Mouse (Mus musculus) monocyte, adult 2 months (primary cell): ENCODE data around the gene Cyp1b1.

Experiments
- DNase-seq, 2 experiments: peaks; one replicate each; pipeline ENCODE4 v3.0.0; 2022; ENCODE audit warnings: low spot score in 2 of 2, low read depth in 1 of 2

Cyp1b1 gene

DNA sequence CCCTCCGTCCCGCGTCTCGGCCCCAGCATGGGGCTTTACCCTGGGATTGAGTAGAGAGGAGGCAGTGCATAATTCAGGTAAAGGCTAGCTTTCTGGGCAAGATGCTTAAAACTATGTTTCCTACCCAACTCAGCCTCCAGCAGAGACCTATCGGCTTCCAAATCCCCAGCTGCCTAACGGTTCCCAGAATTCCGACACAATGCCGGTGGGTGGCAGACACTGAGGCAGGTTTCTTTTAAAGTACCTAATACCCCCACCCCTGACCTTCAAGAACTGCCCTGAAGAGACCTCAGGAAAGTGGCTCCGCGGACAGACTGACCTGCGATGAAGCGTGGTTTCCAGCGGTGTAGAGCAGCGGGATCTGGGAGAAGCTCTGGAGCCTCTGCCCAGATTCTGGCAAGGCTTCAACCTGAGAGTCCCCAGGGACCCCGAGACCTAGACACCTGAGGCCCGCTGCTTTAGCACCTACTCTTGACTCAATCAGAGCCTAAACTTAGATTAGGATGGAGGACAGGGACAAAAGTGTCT, 429 bp downstream of the Cyp1b1 start:
- no peak for DNase-seq

DNA sequence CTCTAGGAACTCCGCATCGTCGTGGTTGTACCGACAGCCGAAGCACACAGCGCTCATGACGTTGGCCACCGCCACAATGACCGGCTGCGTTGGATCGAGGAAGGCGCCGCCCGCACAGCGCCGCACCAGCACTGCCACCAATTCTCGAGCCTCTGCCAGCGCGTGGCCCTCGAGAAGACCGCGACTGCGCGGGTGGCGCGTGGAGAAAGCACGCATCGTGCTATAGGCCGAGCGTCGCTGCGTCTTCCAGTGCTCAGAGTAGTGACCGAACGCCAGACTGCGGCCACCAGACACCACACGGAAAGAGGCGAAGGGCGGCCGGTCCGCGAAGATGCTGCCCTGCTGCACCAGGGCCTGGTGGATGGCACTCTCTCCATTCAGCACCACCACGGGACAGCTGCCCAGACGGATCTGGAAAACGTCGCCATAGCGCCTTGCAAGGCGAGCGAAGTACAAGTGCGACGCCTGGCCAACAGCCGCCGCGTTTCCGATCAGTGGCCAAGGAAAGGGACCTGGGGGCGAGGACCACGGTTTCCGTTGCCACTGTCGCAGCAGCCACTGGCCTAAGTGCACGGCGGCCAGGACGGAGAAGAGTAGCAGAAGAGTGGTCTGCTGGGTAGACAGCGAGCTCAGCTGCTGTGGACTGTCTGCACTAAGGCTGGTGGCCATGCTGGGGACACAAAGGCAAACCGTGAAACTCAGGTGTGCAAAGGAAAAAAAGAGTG, 1.1 kb downstream of the Cyp1b1 start:
- no peak for DNase-seq

DNA sequence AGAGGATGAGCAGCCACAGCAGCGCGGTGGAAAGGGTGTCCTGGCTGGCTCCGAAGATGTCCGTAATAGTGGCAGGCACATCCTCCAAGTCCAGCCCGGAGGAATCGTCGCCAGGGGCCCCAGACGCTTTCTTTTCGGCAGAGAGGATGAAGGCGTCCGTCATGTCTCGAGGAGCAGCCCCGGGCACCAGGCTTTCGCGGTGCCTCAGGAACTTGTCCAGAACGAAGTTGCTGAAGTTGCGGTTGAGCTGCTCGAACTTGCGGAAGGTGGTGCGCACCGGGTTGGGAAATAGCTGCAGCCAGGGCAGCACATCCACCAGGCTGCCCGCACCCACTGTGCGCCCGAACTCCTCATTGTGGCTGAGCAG, 1.6 kb downstream of the Cyp1b1 start:
- DNase-seq: no peak

DNA sequence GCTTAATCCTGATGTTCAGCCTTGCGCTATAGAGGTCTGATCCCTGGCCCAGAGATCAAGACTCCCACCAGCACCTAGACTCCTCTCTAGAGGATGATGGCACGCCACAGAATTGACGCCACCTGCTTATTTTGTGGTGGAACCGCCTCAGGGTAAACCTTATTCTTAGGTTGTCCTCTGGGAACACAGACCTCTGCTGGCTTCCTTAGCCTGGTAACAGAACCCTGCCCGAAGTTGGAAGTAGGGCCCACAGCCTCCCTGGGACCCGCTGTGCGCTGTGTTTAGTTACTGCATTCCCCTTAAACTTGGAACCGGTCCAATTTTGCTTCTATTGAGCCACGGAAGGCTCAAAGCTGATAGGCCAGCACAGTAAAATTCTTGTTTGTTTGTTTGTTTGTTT, 2.3 kb downstream of the Cyp1b1 start:
- DNase-seq: no peak

DNA sequence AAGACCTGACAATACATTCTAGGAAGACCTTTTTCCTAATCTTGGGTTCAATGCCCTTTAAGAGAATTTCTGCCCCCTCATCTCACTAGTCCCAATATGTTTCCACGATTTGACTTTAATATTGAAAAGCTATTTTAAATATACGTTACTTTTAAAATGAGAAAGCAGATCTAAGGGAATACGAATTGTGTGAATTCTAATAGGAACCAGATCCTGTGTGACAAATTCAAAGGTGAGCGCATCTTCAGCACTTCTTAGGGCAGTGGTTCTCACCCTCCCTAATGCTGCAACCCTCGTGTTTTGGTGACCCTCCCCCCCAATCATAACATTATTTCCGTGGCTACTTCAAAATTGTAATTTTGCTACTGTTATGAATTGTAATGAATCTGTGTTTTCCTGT, 2.9 kb downstream of the Cyp1b1 start:
- no peak for DNase-seq

DNA sequence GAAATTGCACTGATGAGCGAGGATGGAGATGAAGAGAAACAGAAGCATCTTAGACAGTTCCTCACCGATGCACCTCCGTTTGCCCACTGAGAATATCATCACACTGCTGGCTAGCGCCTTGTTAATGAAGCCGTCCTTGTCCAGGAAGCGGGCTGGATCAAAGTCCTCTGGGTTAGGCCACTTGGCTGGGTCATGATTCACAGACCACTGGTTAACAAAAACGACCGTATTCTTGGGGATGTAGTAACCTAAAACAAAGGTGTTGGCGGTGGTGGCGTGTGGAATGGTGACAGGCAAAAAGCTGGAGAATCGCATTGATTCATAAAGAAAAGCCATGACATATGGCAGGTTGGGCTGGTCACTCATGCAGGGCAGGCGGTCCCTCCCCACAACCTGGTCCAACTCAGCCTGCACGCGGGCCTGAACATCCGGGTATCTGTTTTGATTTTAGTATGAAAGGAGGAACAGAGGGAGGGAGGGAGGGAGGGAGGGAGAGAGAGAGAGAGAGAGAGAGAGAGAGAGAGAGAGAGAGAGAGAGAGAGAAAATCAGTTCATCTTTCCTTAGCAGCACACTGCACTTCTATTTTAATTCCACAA, 4.5 kb downstream of the Cyp1b1 start:
- DNase-seq: no peak

DNA sequence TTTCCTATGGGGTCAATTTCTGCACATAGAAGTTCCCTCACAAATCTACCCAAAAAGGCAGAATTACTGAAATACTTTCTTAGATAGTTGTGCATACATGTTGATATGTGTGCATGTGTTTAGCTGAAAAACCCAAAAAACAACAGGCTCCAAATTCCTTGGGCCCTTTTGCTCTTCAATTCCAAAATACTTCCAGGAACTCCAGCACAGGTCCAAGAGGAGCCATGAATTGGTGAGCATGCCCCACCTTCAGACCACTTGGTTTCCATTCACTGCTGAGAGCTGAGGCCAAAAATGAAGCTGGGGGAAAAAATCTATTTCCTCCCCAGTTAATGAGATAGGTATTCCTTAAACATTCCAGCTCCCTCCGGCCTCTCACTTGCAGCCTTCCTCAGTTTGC, 5.1 kb downstream of the Cyp1b1 start:
- DNase-seq: no peak

DNA sequence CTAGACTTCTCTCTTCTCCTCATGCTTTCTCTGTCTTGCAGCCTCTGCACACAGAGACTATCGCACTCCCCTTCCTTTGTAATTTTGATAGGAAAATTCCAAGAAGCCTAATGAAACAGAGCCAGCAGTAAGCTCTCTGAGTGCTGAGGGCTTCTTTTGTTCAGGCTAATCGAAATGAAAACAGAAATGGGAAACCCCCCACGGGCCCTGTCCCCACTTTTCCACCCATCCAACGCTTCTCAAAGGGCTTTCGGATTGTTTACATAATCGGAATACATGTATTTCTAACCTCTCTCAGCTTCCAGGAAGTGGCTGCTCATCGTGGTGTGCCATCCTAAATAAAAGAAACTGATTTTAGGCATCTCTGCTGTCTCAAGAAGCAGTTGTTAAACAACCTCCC, 6.7 kb downstream of the Cyp1b1 start:
- DNase-seq: no peak

DNA sequence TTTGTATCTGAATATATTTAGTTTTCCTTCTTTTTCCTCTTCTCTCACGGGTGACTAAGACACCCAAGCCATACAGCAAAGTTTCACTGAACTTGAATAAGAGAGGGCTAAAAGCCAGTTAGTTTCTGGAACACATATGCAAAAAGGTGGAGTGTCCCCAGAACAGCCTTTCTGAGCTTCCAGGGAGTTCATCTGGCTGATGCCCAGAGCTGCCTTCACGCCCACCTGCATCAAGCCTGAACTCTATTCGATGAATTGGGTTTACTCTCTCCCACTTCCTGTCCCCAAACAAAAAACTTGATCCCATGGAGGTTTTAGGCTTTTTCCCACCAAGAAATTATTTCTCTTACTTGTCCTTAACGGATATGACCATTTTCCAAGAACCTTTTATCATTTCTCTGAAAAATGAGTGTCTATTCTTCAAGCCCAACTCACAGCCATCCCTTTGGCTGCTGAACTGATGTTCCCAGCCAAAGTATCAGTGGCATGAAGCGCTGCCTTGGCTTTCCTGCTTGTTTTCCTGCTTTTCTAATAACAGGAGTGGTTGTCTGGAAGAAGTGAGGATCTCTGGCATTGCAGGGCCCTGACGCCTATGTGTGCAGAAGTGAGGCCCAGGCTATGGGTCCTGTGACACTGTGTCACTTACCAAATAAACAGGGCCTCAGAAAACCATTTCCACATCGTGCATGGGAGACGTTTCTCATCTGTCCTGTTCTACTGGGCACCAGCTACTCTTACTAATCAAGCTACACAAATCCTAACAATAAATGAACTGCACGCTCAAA, 9.0 kb downstream of the Cyp1b1 start:
- no peak for DNase-seq

DNA sequence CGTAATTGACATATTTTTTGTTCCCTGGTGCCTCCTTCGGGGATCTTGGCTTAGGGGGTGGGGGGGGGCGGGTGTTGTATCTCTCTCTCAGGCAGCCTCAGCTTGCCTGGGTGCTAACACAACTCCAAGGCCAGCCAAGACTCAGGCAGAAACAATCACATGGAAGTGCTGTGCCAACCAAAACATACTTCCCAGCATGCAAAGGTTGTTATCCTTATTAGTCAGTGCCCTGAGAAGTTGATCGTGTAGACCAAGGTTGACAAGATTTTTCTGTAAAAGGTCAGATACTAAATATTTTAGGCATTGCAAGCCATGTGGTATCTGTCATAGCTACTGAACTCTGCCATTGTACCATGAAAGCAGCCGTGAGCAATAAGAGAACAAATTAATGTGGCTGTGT, 14.0 kb downstream of the Cyp1b1 start:
- no peak for DNase-seq

DNA sequence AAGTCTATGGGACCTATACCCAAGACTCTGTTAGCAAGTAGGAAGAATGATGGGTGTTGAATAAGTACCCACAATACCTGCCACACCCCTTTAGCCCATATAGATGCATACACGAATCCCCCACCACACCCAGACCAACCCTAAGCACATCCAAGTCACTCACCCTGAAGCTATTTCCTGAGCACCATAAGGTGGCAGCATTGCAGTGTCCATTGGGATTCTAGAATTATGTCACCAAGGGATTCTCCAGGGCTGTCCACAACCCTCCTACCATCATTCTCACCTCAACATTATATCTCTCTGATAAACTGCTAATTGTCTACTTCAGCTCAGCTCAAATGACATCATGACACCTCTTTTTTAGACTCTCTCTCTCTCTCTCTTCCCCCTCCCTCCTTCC, 15.7 kb downstream of the Cyp1b1 start:
- DNase-seq: no peak

DNA sequence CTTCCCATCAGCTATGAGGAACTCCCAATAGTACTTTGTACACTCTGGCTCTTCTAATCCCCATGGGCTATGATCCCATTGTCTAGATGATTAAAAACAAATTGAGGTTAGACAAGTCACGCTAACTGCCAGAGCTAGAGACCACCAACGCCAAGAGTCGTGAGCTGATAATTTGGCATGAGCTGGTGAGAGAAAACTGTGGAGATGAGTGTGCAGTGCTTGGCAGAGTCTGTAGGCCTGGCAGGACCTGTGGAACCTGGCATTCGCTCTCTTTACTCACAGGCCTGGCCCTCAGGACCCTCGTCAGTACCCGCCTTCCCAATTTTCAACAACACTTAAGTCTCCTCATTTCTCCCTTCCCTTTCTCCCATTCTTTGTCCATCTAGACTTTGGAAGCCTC, 19.3 kb downstream of the Cyp1b1 start:
- DNase-seq: no peak

DNA sequence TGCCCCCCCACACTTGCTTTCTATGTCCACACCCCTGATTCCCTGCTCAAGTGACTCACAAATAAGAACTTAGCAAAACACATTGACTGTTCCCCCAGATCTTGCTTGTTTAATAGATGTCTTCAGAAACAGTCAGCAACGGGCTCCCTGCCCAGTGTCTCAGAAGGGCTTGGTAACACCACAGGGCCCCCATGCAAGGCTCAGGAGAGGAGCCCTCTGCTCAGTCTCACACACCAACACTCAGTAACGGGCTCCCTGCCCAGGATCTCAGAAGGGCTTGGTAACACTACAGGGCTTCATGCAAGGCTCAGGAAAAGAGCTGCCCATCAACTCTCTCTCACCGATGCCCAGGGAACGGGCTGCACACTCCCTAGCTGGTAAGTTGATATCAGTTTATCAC, 19.8 kb downstream of the Cyp1b1 start:
- DNase-seq: no peak

DNA sequence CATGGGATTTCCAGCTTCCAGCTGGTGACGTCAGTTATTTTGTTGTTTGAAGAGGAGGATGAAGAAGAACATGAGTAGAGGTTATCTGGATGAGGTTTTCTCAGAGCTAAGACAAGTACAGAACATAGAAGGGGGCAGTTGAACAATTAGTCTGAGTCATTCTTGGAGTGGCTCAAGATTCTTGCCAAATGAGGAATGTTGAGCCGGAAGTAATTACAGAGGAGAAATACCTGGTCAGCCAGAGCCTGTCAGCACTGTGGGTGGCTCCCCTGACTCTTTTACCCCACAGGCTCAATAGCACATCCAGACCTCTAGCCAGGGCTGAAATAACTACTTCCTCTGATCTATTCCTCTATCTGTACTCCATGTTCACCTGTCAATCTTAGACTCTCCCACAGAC, 44.0 kb downstream of the Cyp1b1 start:
- no peak for DNase-seq

DNA sequence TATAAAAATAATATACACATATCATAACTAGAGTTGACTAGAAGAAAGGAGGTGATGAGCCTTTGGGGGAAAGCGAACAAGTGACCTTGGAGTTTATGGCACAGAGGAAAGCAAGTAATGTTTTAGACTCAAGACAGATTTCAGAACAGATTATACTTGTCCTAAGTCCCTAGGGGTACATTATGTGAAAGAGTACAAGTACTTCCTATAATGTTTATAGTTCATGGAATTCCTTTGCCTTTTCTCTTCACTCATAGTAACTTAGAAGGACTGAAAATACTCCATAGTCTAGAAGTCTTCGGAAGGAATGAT, 50.8 kb downstream of the Cyp1b1 start:
- DNase-seq: no peak

DNA sequence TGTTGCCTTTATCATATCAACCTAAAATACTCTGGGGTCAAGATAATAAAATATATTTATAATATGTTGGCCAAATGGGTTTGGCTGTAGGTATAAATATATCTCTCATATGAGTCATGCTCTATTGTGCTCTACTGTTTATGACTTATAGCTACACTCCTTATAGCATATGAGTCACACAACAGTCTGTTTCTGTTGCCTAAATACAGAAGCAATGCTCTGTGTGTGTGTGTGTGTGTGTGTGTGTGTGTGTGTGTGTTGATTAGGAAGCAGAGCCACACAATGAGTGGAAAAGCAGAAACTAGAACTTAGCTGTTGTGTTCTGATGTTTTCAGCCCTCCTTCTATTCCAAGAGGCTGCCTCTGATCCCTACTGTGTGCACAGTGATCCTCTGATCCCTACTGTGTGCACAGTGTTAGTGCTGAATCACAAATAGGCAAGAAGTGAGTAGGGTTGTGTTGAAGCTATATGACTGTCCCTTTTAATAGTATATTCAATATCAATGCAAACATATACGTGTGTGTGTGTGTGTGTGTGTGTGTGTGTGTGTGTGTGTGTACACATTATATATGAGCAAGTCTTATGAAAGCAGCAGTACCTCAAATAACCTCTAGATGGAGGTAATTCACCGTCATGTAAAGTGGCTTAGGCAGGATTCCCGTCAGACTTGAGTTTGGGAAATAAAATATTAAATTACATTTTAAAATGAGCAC, 51.3 kb downstream of the Cyp1b1 start:
- DNase-seq: no peak

DNA sequence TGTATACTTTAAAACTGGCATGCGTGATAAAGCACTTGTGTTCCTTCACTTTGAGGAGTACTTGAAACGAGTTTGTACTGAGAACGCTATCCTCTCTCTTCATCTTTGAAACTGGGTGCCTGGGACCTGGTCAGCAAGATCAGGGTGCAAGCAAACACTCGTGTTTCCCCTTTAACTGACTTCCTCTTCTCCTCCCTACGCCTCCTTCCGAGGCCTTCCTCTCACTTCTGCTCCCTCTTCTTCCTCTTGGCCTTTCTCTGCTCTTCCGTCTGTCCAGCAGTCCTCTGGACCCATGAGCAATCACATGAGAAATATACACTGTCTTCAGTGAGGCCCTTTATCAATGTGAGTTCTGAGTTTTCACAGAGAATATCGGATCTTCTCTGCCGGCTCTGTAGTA, 53.0 kb downstream of the Cyp1b1 start:
- DNase-seq: no peak

DNA sequence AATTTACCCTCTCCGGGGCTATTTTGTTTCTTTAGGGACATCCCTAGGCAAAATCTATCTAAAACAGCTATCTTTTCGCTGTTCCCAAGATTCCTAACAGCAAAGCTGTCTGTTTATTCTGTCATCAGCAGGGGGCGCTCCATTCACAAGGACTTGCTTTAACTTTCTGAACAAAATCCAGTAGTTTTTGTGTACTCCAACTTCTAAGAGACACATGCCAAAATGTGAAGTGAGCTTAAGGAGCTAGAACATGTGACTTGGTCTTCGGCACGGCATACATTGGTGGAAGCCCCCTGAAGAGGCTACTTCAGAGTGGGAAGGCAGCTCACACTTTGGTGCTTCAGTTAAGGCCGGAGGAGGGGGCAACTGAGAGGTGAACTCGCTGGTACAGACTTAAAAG, 53.5 kb downstream of the Cyp1b1 start:
- DNase-seq: no peak

DNA sequence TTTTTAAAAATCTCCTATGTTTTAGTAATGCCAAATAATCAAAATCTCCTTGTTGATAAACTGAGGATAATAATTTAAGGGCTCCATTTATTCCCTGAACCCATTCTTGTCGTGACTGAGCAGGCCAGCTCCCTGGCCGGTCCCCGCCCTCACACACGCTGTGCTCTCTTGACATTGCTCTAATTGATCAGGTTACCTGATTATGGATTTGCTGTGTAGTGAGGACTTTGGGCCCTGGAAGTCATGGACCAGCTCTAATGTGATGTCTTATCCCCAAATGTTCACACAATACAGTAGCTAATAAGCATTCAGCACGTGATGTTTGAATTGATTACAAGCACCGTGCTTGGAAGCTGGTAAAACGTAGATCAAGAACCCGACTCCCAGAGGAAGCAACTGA, 56.0 kb downstream of the Cyp1b1 start:
- DNase-seq: no peak

DNA sequence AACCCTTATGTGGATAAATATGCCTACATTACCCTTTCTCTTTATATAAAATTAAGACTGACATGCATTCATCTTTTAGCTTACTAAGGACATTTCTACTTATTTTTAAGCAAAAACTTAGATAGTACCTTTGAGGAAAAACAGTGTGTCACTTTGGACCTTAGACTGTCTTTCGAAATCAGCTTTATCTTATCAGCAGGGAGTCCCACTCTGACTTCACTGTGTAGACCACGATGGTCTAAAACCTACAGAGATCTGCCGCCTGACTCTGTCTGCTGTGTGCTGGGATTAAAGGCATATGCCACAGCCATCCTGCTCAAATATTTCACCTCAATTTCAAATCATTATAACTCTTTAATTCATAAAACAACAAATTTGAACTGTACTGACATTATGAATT, 56.4 kb downstream of the Cyp1b1 start:
- no peak for DNase-seq

DNA sequence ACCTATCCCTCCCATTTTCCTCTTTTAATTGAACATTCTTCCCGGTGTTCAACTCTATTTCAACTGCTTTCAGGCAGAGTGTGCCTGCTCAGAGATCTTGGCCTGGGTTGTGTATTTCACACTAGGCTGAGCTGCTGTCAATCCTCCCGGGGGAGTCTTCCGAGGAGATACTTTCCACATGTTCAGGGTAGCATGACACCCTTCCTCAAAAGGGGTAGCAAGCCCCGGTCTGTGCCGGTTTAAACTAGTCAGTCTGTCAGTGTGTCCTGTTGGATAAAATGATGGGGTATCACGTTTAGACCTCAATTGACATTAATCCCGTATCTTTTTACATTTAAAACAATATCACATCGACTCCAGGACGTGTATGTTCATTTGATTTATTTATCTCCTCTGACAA, 57.1 kb downstream of the Cyp1b1 start:
- no peak for DNase-seq

DNA sequence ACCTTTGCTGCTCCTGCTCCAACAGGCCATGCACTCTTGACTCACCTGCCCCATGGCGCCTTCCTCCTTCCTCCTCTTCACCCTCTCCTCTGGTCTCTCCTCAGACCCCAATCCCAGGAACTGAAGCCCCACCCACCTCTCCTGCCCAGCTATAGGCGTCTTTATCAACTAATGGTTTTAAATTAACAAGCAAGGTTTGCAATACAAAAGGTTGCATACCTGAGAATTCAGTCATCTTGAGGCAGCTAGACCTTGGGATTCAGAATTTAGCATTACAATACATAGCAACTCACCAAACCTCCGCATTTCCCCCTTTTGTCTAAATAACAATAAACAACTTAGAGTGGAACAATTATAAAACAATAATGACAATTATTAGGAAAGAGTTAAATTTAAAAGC, 60.7 kb downstream of the Cyp1b1 start:
- DNase-seq: no peak
